Mouse (Mus musculus) retina, adult 2 months (tissue): ENCODE measurements around the gene Srsf10.

Experiments used
- DNase-seq: peaks from one replicate; pipeline ENCODE4 v3.0.0-alpha.2; 2012; ENCODE audit warnings: low read depth, low spot score

The Srsf10 gene

GRCm38 (mm10) chr4:135855536-135856222 lies at the start of gene Srsf10:
Gene Srsf10 (plus strand): TSS chr4:135855747.
- DNase-seq: peak; percentile 95

- no peak for DNase-seq
These were observed 40.7 kb upstream of the Srsf10 start for GRCm38 (mm10) chr4:135814896-135815295.

- DNase-seq: no peak
These were observed 38.5 kb upstream of the Srsf10 start for GRCm38 (mm10) chr4:135816905-135817622.

DNA sequence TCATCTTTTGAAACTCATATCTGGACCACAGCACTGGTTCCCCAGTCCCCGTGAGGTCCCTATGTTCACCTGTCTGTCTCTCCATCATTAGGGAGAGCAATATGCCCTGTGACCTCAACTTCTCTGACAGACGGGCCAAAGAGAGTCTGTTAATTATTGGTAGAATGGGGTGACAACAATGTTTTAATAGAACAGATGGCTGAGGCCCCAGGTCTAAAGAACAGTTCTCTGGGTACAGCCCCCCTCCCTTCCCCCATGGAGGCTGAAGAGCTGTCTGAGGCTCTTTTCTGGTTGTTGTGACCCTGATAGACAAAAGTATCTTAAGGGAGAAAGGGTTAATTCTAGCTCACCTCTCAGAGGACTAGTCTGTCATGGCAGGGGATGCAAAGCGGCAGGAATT lies 37.2 kb upstream of the Srsf10 start:
- DNase-seq: no peak

- no peak for DNase-seq
These were observed 35.6 kb upstream of the Srsf10 start for GRCm38 (mm10) chr4:135819826-135820526.

- no peak for DNase-seq
These were observed 33.8 kb upstream of the Srsf10 start for GRCm38 (mm10) chr4:135821772-135822171.

DNA sequence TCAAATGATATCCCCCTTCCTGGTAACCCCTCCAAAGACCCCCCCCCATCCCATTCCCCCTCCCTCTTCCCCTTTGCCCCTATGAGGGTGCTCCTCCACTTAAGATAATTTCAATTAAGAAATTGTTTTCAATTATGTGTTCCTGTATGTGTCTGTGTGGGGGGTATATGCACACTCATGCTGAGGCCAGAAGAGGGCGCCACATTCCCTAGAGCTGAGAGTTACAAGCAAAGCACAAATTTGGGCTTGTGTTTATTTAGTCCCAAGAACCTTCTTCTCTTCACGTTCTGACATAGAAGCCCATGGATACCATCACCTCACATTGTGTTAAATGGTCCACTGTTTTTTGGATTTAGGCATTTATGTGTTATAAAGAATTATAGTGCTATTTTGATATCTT lies 32.2 kb upstream of the Srsf10 start:
- no peak for DNase-seq

DNA sequence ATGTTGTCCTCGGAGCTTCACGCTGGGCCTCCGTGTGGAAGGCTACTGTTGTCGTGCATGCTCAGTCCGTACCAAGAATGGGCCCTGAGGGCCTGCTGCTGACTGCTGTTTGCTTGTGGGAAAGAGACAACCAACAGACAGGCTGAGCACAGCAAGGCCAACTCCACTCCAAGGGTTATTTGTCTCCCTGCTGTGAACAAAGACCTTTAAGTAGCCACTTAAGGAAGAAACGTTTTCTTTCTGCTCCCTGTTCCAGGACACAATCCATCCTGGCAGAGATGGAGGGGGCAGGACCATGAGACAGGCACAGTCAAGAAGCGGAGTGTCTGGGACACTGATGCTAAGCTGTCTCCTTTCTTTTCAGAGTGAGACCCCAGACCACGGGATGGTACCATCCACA lies 31.3 kb upstream of the Srsf10 start:
- no peak for DNase-seq

GRCm38 (mm10) chr4:135828491-135828890 lies 27.1 kb upstream of the Srsf10 start:
- no peak for DNase-seq

DNA sequence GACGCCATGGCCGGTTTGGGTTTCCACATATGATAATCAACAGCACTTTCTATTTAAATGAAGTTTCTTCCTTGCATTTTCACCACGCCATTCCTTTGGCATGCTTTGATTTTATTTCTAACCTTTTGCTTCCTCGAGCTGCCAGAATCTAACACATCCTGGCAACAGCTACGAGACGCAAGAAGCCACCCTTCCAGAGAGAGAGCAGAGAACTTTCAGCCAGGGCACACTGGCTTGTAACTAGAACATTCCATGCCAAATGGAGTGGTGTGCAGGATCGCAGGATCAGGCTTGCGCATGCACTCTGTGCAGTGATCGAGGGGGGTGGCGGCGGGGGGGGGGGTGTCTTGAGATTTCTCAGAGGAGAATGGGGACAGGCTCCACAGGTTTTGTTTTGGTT lies 23.5 kb upstream of the Srsf10 start:
- DNase-seq: no peak

DNA sequence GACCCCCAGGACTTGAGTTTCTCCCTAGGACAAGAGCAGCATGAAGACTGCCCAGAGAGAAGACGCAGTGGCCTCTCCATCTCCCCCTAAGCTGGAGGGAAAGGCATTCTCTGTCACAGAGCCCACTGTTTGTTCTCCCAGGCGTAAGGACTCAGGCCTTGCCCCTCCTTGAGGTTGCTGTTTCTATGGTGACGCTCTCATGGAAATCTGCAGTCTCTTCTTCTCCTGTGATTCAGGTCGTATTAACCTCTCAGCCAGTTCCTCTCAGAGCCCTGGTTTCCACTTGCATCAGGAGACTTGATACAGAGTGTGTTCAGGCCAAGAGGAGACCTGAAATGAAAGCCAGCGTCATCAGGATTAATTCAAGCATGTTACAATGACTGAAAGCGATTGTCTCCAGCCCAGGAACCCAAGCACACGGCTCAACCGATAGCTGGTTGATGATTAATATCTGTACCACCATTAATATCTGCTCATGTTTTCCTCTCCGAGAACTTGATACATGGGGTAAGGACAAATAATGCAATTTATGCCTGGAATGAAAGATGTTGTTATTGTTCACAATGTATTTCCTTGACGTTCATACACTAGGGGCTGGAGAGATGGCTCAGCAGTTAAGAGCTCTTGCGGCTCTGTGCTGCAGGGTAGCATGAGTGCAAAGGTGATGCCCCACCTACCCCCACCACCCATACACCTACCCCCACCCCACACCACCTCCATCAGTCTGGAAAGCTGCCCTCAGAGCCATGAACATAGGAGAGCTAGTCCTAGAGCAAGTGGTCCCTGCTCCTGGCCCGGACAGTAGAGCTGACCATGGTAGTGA lies 22.0 kb upstream of the Srsf10 start:
- DNase-seq: no peak

DNA sequence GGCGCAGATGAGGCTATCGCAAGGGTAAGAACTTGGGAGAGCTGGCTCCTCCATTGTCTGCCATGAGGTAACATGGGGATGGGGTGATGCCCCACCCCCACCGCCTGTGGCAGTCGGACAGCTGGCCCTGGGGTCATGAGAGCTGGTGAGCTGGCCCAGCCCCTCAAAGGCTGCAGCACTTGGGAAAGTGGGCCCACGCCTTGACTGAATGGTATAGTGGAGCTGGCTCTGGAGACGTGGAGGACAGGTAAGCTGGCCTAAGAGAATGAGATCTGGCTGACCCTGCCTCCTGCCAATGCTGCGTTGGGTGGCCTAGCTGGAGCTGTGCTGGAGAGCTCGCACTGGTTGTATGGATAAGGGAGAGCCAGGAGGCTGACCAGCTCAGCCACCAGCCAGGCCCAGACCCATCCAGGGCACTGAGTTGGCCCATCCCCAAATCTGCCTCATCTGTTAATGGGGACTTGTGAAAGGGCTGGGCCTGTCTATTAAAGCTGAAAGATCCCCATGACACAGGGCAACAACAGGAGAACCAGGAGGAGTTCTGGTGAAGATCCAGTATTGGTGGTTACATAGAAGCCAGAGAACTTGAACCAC lies 21.3 kb upstream of the Srsf10 start:
- DNase-seq: no peak

DNA sequence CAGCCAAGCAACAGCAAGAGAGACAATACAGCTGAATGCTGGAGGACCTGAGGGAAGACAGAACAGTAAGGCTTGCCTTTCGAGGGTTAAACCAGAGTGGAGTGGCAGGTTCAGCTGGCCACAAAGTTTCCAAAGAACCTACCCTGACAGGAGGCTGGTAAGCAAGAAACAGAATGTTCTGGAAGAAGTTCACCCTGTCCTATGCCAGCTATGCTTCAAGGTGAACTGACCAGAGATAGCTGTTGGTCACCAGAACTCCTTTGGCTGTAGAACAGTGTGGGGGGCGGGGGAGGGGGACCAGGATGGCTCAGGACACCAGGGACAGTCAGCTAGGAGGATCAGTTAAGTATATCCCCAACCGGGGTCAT lies 16.6 kb upstream of the Srsf10 start:
- DNase-seq: no peak

GRCm38 (mm10) chr4:135839293-135840011 lies 16.1 kb upstream of the Srsf10 start:
- DNase-seq: no peak

GRCm38 (mm10) chr4:135844400-135844799 lies 11.1 kb upstream of the Srsf10 start:
- DNase-seq: no peak

- DNase-seq: no peak
These were observed 8.0 kb upstream of the Srsf10 start for GRCm38 (mm10) chr4:135847581-135847980.

DNA sequence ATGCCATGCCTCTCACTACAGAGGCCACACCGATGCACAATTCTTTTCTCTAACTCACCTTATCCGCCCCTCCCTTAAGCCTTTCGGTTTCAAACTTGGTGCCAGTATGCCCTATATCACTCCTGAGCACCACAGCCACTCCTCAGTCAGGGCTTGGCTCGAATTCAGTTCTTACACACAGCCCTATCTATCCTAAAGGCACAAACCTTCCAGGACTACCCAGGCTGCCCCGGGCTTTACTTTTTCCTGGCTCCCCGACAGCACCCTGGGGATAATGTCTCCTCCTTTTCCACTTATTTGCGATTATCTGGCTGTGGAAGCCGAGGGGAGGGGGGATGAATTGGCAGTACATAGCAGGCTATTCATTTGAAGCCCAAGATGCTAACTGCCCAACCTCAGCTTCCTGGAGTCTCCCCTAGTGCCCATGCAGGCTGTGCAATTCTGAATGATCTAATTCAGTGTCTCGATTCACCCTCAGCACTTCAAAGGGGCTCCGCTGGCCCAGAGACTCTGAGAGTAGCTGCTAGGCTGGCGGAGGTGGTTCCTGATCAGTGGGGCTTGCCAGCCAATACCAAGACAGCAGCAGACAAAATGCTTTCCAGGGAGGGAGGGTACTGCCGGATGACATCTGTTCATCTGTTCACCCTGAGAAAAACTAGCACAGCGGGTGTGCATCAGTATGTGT lies 5.0 kb upstream of the Srsf10 start:
- DNase-seq: no peak

GRCm38 (mm10) chr4:135851942-135852341 lies 3.6 kb upstream of the Srsf10 start:
- DNase-seq: no peak

DNA sequence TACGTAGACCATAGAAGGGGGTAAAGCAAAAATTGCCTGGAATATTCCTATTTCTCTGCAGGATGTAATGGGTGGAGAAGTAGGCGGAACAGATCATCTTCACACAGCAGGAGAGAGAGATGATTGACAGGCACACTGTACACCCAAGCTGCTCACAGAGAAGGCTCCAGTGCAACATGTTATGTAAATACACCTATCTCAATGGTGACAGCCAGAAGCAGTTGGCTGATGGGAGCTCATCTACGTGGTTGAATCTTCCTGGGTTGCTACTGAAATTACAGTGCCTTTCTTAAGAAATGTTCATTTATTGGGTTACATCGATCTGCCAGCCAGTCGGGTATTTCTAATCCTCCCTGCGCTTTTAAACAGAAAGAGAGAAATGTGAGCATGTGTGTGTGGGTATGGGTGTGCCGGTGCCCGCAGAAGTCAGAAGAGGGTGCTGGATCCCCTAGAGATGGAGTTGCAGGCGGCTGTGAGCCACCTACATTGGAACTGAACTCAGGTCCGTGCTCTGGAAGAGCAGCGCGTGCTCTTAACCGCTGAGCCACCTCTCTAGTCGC lies 1.5 kb upstream of the Srsf10 start:
- no peak for DNase-seq

DNA sequence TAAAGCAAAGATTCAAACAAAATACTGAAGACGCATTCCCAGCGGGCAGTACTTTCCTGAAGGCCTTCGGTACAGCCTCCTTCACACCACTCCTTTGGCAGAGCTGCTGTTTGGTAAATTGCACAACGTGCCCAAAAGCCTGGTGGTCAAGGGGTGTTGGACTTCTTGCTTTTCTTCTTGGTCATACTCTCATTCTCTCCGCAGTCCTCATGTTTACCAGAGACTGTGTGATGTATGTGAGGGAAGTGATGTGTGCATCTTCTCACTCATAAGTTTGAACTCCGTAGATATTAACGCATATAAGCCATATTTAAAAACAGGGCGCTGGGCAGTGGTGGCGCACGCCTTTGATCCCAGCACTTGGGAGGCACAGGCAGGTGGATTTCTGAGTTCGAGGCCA lies 917 bp upstream of the Srsf10 start:
- DNase-seq: no peak
